Mouse (Mus musculus): ENCODE data around the gene Stard10.

The Stard10 gene

GRCm38 (mm10) chr7:101329606-101330005 lies 12.7 kb downstream of the Stard10 start:
- DNase-seq (ENCODE audit: low read depth in 2 of 2, low spot score in 2 of 2) = no peak

- no peak for DNase-seq (ENCODE audit: low read depth in 2 of 2, low spot score in 2 of 2)
These were observed 13.4 kb downstream of the Stard10 start for GRCm38 (mm10) chr7:101330074-101330840.

GRCm38 (mm10) chr7:101330841-101331173 lies 13.9 kb downstream of the Stard10 start:
- no peak for DNase-seq (ENCODE audit: low read depth in 2 of 2, low spot score in 2 of 2)

GRCm38 (mm10) chr7:101332045-101332831 lies 15.4 kb downstream of the Stard10 start:
- DNase-seq (ENCODE audit: low read depth in 2 of 2, low spot score in 2 of 2) = no peak

GRCm38 (mm10) chr7:101335228-101335627 lies 18.3 kb downstream of the Stard10 start:
- DNase-seq (ENCODE audit: low read depth in 2 of 2, low spot score in 2 of 2) = no peak

GRCm38 (mm10) chr7:101336686-101337085 lies 19.8 kb downstream of the Stard10 start:
- DNase-seq (ENCODE audit: low read depth in 2 of 2, low spot score in 2 of 2) = no peak

- DNase-seq (ENCODE audit: low read depth in 2 of 2, low spot score in 2 of 2) = no peak
These were observed 20.5 kb downstream of the Stard10 start for GRCm38 (mm10) chr7:101337401-101337800.

- no peak for DNase-seq (ENCODE audit: low read depth in 2 of 2, low spot score in 2 of 2)
These were observed 24.5 kb downstream of the Stard10 start for GRCm38 (mm10) chr7:101341405-101341804.

- DNase-seq (ENCODE audit: low read depth in 2 of 2, low spot score in 2 of 2) = no peak
These were observed 26.2 kb downstream of the Stard10 start for GRCm38 (mm10) chr7:101343135-101343534.

- DNase-seq (ENCODE audit: low read depth in 2 of 2, low spot score in 2 of 2) = no peak
These were observed 28.0 kb downstream of the Stard10 start for GRCm38 (mm10) chr7:101344892-101345291.

- no peak for DNase-seq (ENCODE audit: low read depth in 2 of 2, low spot score in 2 of 2)
These were observed 30.1 kb downstream of the Stard10 start for GRCm38 (mm10) chr7:101346991-101347390.

- DNase-seq (ENCODE audit: low read depth in 2 of 2, low spot score in 2 of 2) = peak; percentile 22 to 44
These were observed 30.9 kb downstream of the Stard10 start, which contains the start of gene Arap1 for GRCm38 (mm10) chr7:101347767-101348270. TSS of gene Arap1 (plus strand) at chr7:101348067.

GRCm38 (mm10) chr7:101348312-101348711 lies 31.4 kb downstream of the Stard10 start:
- DNase-seq (ENCODE audit: low read depth in 2 of 2, low spot score in 2 of 2) = no peak

GRCm38 (mm10) chr7:101349861-101350260 lies 33.0 kb downstream of the Stard10 start:
- no peak for DNase-seq (ENCODE audit: low read depth in 2 of 2, low spot score in 2 of 2)

GRCm38 (mm10) chr7:101352404-101352803 lies 35.5 kb downstream of the Stard10 start:
- no peak for DNase-seq (ENCODE audit: low read depth in 2 of 2, low spot score in 2 of 2)

- DNase-seq (ENCODE audit: low read depth in 2 of 2, low spot score in 2 of 2) = no peak
These were observed 37.5 kb downstream of the Stard10 start for GRCm38 (mm10) chr7:101354423-101354822.

- DNase-seq (ENCODE audit: low read depth in 2 of 2, low spot score in 2 of 2) = no peak
These were observed 38.7 kb downstream of the Stard10 start for GRCm38 (mm10) chr7:101355551-101356100.

- no peak for DNase-seq (ENCODE audit: low read depth in 2 of 2, low spot score in 2 of 2)
These were observed 40.0 kb downstream of the Stard10 start for GRCm38 (mm10) chr7:101356868-101357267.

- DNase-seq (ENCODE audit: low read depth in 2 of 2, low spot score in 2 of 2) = no peak
These were observed 43.5 kb downstream of the Stard10 start for GRCm38 (mm10) chr7:101360406-101360805.

GRCm38 (mm10) chr7:101361021-101361420 lies 44.1 kb downstream of the Stard10 start:
- DNase-seq (ENCODE audit: low read depth in 2 of 2, low spot score in 2 of 2) = no peak

- DNase-seq (ENCODE audit: low read depth in 2 of 2, low spot score in 2 of 2) = no peak
These were observed 44.9 kb downstream of the Stard10 start for GRCm38 (mm10) chr7:101361767-101362166.

- DNase-seq (ENCODE audit: low read depth in 2 of 2, low spot score in 2 of 2) = peak in 1 of 2 experiments; percentile 23
These were observed 45.9 kb downstream of the Stard10 start for GRCm38 (mm10) chr7:101362791-101363191.

All from CD8-positive naive resting alpha-beta T cell, adult 2 months (primary cell).